Mouse (Mus musculus) heart, adult 2 months (tissue): Measurements from ENCODE around the gene Gm10134.

Experiments
- CTCF ChIP-seq: fragments of 200-600 bp; IDR thresholded peaks from 2 replicates; pipeline ENCODE4 v1.8.1; 2022; ENCODE audit warnings: antibody characterized with exemption, mild to moderate bottlenecking, moderate library complexity
- EP300 ChIP-seq: fragments of 200-500 bp; IDR thresholded peaks from 2 replicates; pipeline ENCODE4 v1.6.1; 2011; ENCODE audit warnings: low read depth, low read length, control low read depth; ENCODE audit not compliant: insufficient read depth
- POLR2A ChIP-seq: fragments of 200-500 bp; IDR thresholded peaks from 2 replicates; pipeline ENCODE4 v1.6.1; 2011; ENCODE audit warnings: mild to moderate bottlenecking, low read depth, low read length, control low read depth; ENCODE audit not compliant: insufficient read depth

DNA sequence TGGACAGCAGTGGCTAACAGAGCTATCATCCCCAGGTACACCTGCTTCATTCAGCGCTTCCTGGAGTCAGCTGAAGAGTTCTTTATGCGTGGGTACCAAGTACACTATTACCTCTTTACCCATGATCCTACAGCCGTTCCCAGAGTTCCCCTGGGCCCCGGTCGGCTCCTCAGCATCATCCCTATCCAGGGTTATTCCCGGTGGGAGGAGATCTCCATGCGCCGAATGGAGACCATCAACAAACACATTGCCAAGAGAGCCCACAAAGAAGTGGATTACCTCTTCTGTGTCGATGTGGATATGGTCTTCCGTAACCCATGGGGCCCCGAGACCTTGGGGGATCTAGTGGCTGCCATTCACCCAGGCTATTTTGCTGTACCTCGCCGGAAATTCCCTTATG is 1.2 kb upstream of the Gm10134 start:
- no peak for TF ChIP-seq CTCF
- no peak for TF ChIP-seq EP300
- TF ChIP-seq POLR2A = no peak
